In the genomic region with DNA sequence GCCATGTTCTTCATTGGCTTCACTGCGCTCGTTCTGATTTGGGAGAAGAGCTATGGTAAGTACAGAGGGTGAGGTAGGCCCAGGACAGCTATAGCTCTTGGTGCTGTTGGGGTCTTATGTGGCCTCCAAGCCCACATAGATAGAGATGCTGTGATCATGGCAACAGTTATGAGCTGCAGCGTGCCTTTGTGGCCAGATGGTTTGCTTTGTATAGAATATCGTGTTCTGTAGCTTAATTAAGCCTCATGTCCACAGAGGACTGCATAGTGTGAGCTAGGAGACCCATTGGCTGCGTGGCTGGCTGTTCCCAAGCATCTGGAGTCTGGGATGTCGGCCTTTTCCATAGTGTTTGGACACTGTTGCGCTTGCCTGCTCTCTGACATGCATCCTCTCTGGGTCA, we compare ENCODE assay signal across 19 mouse cellular contexts. TPM values are rescaled to one million over a fixed set of nuclear protein-coding genes. Genes with fewer than 3 reads are reported as not detected.
"Had no signal": no experiment of that assay in that cellular context is flagged by ENCODE, and none has a peak within 500 bp of the region (broad histone marks: within the 10 kb centered on the region; RNA-seq: fewer than 3 reads in every experiment).

No protein-coding gene starts in this region.

- H3K27me3 ChIP-seq: limb, embryonic 13.5 days; liver, embryonic 12.5 days; liver, embryonic 15.5 days; lung, embryonic 15.5 days; stomach, embryonic 15.5 days had no signal

- ATAC-seq: liver, embryonic 12.5 days had no signal

- H3K9me3 ChIP-seq: limb, embryonic 10.5 days; limb, embryonic 13.5 days; liver, embryonic 12.5 days; liver, embryonic 15.5 days; lung, embryonic 15.5 days; stomach, embryonic 15.5 days had no signal

- H3K4me3 ChIP-seq: limb, embryonic 10.5 days; limb, embryonic 13.5 days; liver, embryonic 12.5 days; liver, embryonic 15.5 days; lung, embryonic 15.5 days; stomach, embryonic 15.5 days had no signal

- H3K27ac ChIP-seq: limb, embryonic 10.5 days; limb, embryonic 13.5 days; liver, embryonic 12.5 days; liver, embryonic 15.5 days; lung, embryonic 15.5 days; stomach, embryonic 15.5 days had no signal

- DNase-seq: kidney, adult 18-20 months; kidney, adult 9 months; kidney, postnatal 14 days; kidney, postnatal 4 days; liver; lung, adult 18-20 months; lung, postnatal 10 days; lung, postnatal 36 days; midbrain, embryonic 14.5 days; right cerebral cortex, postnatal 14 days; spleen, adult 18-20 months; thymus, postnatal 25 days had no signal

RNA-seq across cellular contexts. Expression of gene Gm27021, which starts 5.4 kb away (rescaled TPM):
- total RNA-seq: megakaryocyte-erythroid progenitor cell, adult 5-6 weeks had no signal

RNA-seq across cellular contexts. Expression of gene 1190005I06Rik, which starts 25.9 kb away (rescaled TPM):
- total RNA-seq: megakaryocyte-erythroid progenitor cell, adult 5-6 weeks had no signal
